Mouse (Mus musculus) olfactory bulb, adult 2 months (tissue): ENCODE measurements around the gene Fgfr2. TPM values are rescaled to one million over a fixed set of nuclear protein-coding genes. Genes with fewer than 3 reads are reported as not detected.

Experiments
- H3K27ac ChIP-seq: fragments of 200-500 bp; 2 replicates; pipeline ENCODE4 v1.5.1; 2012; ENCODE audit warnings: low read depth, low read length; ENCODE audit not compliant: insufficient read depth
- H3K4me1 ChIP-seq: fragments of 200-500 bp; 2 replicates; pipeline ENCODE4 v1.6.1; 2012; ENCODE audit warnings: low read length; ENCODE audit not compliant: control insufficient read depth, insufficient read depth
- H3K4me3 ChIP-seq: fragments of 200-500 bp; 2 replicates; pipeline ENCODE4 v1.5.1; 2012; ENCODE audit warnings: mild to moderate bottlenecking, low read depth, low read length, moderate library complexity; ENCODE audit not compliant: insufficient read depth
- CTCF ChIP-seq: fragments of 200-500 bp; IDR thresholded peaks from 2 replicates; pipeline ENCODE4 v1.5.1; 2012; ENCODE audit warnings: low read depth, mild to moderate bottlenecking, low read length, moderate library complexity; ENCODE audit not compliant: insufficient read depth
- POLR2A ChIP-seq: fragments of 200-500 bp; IDR thresholded peaks from 2 replicates; pipeline ENCODE4 v1.6.1; 2012; ENCODE audit warnings: mild to moderate bottlenecking, low read depth, low read length, moderate library complexity; ENCODE audit not compliant: insufficient read depth
- WGBS: fragments of 180-500 bp; shearing (Covaris S2); methylation state at CpG from one replicate; pipeline ENCODE4 v1.1.7; 2018; 5-methylcytosine and 5-hydroxymethylcytosine counted together
- polyA plus RNA-seq: library from polyadenylated mRNA; stranded (reverse); fragments of >200 nt; gene quantifications from 2 replicates; pipeline ENCODE4 v1.2.4, GENCODE M21; 2012; ENCODE audit warnings: low replicate concordance; ENCODE audit not compliant: missing spikeins, insufficient read depth, insufficient read length

Gene Fgfr2
- polyA plus RNA-seq, 1 experiment: not detected

- Histone ChIP-seq H3K4me3 (peak within 1 kb of the TSS; percentile 65), H3K27ac (peak within 1 kb of the TSS; percentile 82), H3K4me1 (peaks cover 20% of the 10 kb centered on the region)
- under 1% methylated on average over 110 of the region's 114 CpGs for WGBS
- 0 out of 2 replicates have a peak, but pooled peaks have one; percentile 6 for TF ChIP-seq CTCF
- TF ChIP-seq POLR2A: peak; percentile 95
Measured at GRCm38 (mm10) chr7:130865613-130866591, 2257.2 kb downstream of the Fgfr2 start, which contains the start of gene Plekha1. Gene Plekha1, plus strand, starts transcription at chr7:130865756.

- H3K4me1 ChIP-seq: peaks cover 28% of the 10 kb centered on the region
- TF ChIP-seq POLR2A (no peak), CTCF (no peak)
- H3K27ac ChIP-seq: no peak overlapping the region
- H3K4me3 ChIP-seq: no peak overlapping the region
- WGBS: 72% methylated on average over 7 of the region's 7 CpGs
Measured at GRCm38 (mm10) chr7:130864711-130865110, 2258.4 kb downstream of the Fgfr2 start.

DNA sequence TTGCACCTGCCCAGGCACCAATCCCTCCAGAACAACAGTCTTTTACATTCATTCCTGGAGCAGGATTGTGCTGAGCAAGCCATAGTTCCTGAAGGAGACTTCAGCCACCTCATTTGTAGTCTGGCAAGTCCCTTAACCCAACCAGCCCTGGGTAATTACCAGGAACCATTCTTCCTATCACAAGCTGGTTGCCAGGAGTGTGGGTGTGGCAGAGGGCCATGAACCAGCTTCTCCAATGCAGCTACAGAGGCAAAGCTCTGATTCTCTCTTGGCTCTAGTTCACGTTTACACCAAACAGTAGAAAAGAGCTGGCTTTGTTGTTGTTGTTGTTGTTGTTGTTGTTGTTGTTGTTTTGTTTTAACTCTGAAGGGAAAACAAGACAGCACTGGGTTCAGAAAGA, 2260.6 kb downstream of the Fgfr2 start:
- 19% methylated on average over 1 of the region's 1 CpGs for WGBS
- TF ChIP-seq CTCF (no peak), POLR2A (no peak)
- peaks cover 33% of the 10 kb centered on the region for H3K4me1 ChIP-seq
- peak overlapping the region; percentile 89 for H3K27ac ChIP-seq
- no peak overlapping the region for H3K4me3 ChIP-seq

DNA sequence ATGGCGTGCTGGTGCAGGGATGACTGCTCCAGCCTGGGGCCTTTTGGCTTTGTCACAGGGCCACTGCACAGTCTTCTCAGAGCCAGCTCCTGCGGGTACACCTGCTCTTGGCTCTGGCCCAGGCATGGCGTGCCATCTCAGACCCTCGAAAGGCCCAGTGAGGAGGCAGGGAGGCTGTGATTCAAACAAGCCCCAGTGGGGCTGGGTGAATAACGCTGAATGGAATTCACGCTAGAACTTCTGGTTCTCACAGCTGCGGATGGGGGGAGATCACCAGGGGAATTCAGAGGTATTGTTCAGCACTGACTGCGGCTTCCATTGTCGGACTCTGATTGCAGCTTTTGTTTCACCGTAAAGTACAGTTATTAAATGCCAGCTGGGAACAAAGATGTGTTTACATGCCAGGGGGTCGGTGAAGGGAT, 2262.4 kb downstream of the Fgfr2 start:
- no peak overlapping the region for H3K4me3 ChIP-seq
- no peak for TF ChIP-seq POLR2A
- TF ChIP-seq CTCF: no peak
- peaks cover 34% of the 10 kb centered on the region for H3K4me1 ChIP-seq
- whole genome bisulfite sequencing: 14% methylated on average over 11 of the region's 11 CpGs
- H3K27ac ChIP-seq: peak overlapping the region; percentile 84

- peak overlapping the region; percentile 84 for H3K27ac ChIP-seq
- H3K4me1 ChIP-seq: peaks cover 42% of the 10 kb centered on the region
- no peak for TF ChIP-seq POLR2A
- TF ChIP-seq CTCF: no peak
- H3K4me3 ChIP-seq: no peak overlapping the region
- 50% methylated on average over 4 of the region's 5 CpGs for WGBS
Measured at GRCm38 (mm10) chr7:130859926-130860325, 2263.2 kb downstream of the Fgfr2 start.

- TF ChIP-seq CTCF (no peak), POLR2A (no peak)
- WGBS: 70% methylated on average over 6 of the region's 6 CpGs
- Histone ChIP-seq H3K4me1 (peaks cover 36% of the 10 kb centered on the region), H3K4me3 (no peak overlapping the region), H3K27ac (no peak overlapping the region)
Measured at GRCm38 (mm10) chr7:130857973-130858372, 2265.2 kb downstream of the Fgfr2 start.

DNA sequence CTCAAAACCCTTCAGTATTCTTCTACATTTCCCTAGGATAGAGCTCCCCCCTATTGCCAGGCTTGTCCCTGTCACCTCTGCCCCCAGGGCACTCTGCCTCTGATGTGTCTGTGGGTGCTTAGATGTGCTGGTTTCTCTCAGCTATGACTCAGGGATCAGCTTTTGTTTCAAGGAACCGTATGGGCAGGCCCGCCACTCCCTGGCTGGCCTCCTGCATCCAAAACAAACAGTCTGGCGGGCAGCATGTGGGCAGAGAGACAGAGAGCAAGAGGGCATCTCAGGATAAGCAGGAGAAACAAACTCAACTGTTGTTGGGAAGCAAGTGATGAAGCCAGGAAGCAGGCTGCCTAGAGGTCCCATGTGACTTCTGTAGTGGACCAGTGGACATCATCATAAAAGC, 2267.5 kb downstream of the Fgfr2 start:
- H3K4me1 ChIP-seq: peaks cover 24% of the 10 kb centered on the region
- H3K27ac ChIP-seq: 0 out of 2 replicates have a peak overlapping the region, but pooled peaks have one; percentile 14
- TF ChIP-seq POLR2A: no peak
- TF ChIP-seq CTCF: no peak
- H3K4me3 ChIP-seq: no peak overlapping the region
- WGBS: 13% methylated on average over 3 of the region's 3 CpGs

- Histone ChIP-seq H3K4me1 (peaks cover 18% of the 10 kb centered on the region), H3K27ac (no peak overlapping the region), H3K4me3 (no peak overlapping the region)
- 92% methylated on average over 4 of the region's 4 CpGs for WGBS
- TF ChIP-seq CTCF: no peak
- no peak for TF ChIP-seq POLR2A
Measured at GRCm38 (mm10) chr7:130854684-130855292, 2268.4 kb downstream of the Fgfr2 start.
